In genomic region chr3:145602410-145603206, GRCm38 (mm10) we compare ENCODE assay signal across 11 mouse cellular contexts. TPM values are rescaled to one million over a fixed set of nuclear protein-coding genes. Genes with fewer than 3 reads are reported as not detected.
DNase-seq lines count a peak whose midpoint lies in the region; ATAC-seq and TF ChIP-seq lines count a peak whose summit lies in the region.
"Had no signal": no experiment of that assay in that cellular context is flagged by ENCODE, and none has a peak within 500 bp of the region (broad histone marks: within the 10 kb centered on the region; RNA-seq: fewer than 3 reads in every experiment).

No protein-coding gene starts in this region.

- no peaks in the 10 kb centered on the region for H3K9me3 ChIP-seq in liver, embryonic 11.5 days (ENCODE audit: control insufficient read depth, low read length)
- H3K9me3 ChIP-seq: liver, embryonic 13.5 days had no signal

- no peaks in the 10 kb centered on the region for H3K27me3 ChIP-seq in liver, embryonic 11.5 days (replicated peaks; ENCODE audit: control insufficient read depth, insufficient read depth, low read length)
- H3K27me3 ChIP-seq: liver, embryonic 13.5 days had no signal

- TF ChIP-seq CTCF in gastrocnemius, adult 2 months (IDR thresholded peaks at IDR 0.05), result no peak

- no peak for DNase-seq in gastrocnemius, adult 2 months
- no peak for DNase-seq in gastrocnemius, adult 8-10 months (ENCODE audit: low spot score in 2 of 2)
- DNase-seq in urinary bladder, postnatal 25 days (ENCODE audit: low spot score), result peak; percentile 12
- DNase-seq in urinary bladder, postnatal 10 days (ENCODE audit: low spot score), result no peak
- DNase-seq in kidney, postnatal 4 days, result peak; percentile 35 to 54
- no peak for DNase-seq in ovary, postnatal 36 days (ENCODE audit: low spot score)
- no peak for DNase-seq in liver, embryonic 11.5 days (ENCODE audit: low spot score)
- no peak for DNase-seq in right cerebral cortex, postnatal 36 days (ENCODE audit: low spot score in 2 of 2)
- DNase-seq: cerebellum, adult 8-10 months; gastrocnemius, postnatal 10 days; liver, embryonic 13.5 days had no signal

- H3K4me1 ChIP-seq in liver, embryonic 11.5 days (replicated peaks; ENCODE audit: control insufficient read depth, insufficient read depth, low read length), result peaks cover 6% of the 10 kb centered on the region; the same call in 1 of the 2 replicates

- H3K9ac ChIP-seq in liver, embryonic 11.5 days (ENCODE audit: low read depth, low read length), result no peak overlapping the region
- H3K9ac ChIP-seq: liver, embryonic 13.5 days had no signal

- H3K4me3 ChIP-seq in gastrocnemius, adult 2 months, result no peak overlapping the region
- no peak overlapping the region for H3K4me3 ChIP-seq in liver, embryonic 11.5 days (ENCODE audit: low read depth, low read length)
- H3K4me3 ChIP-seq: liver, embryonic 13.5 days had no signal

- no peak for ATAC-seq in liver, embryonic 11.5 days (replicated peaks; ENCODE audit: low FRiP score)

- no peak overlapping the region for H3K4me2 ChIP-seq in liver, embryonic 11.5 days
- H3K4me2 ChIP-seq: liver, embryonic 13.5 days had no signal

- WGBS in liver, embryonic 11.5 days, result 71% methylated on average over 11 of the region's 11 CpGs

- H3K27ac ChIP-seq in gastrocnemius, adult 2 months, result peak overlapping the region; percentile 8; the same call in 1 of the 2 replicates
- no peak overlapping the region for H3K27ac ChIP-seq in liver, embryonic 11.5 days (ENCODE audit: low read depth, low read length)
- H3K27ac ChIP-seq: liver, embryonic 13.5 days had no signal

- peaks cover 33% of the 10 kb centered on the region for H3K36me3 ChIP-seq in liver, embryonic 11.5 days (ENCODE audit: control insufficient read depth, insufficient read depth, low read length)

- intact Hi-C loops in gastrocnemius, adult 2 months (cut with DNase I), result no loop called here

RNA-seq across cellular contexts. Expression of gene Znhit6, which starts 26.6 kb away (rescaled TPM):
- 10 to 100 TPM; 12.3 to 12.8 TPM for total RNA-seq in gastrocnemius, adult 2 months (2021)
- 10 to 100 TPM; 11.3 to 15.9 (median 14.8) TPM for total RNA-seq in gastrocnemius, adult 8-10 months (2022)
- 36.0 and 38.5 TPM in 2 replicates for polyA plus RNA-seq in liver, embryonic 11.5 days (2014; fragmentation: Nextera tagmentation; extraction: Ambion mirVana)

RNA-seq across cellular contexts. Expression of gene Ccn1, which starts 47.2 kb away (rescaled TPM):
- 10 to 100 TPM; 20.8 to 52.2 TPM for total RNA-seq in gastrocnemius, adult 2 months (2021)
- 10 to 100 TPM; 23.0 to 53.4 (median 30.3) TPM for total RNA-seq in gastrocnemius, adult 8-10 months (2022)
- polyA plus RNA-seq in liver, embryonic 11.5 days (2014; fragmentation: Nextera tagmentation; extraction: Ambion mirVana), result 14.2 and 16.4 TPM in 2 replicates

Comparison
In these comparisons a context has a peak if more than half of its experiments do, and no peak if none do; other contexts are left out.
1. DNase-seq: peak in urinary bladder, postnatal 25 days (single experiment) and kidney, postnatal 4 days (2 of 2); none in gastrocnemius, adult 2 months (single experiment), gastrocnemius, adult 8-10 months (0 of 2), urinary bladder, postnatal 10 days (single experiment), ovary, postnatal 36 days (single experiment), liver, embryonic 11.5 days (single experiment) and right cerebral cortex, postnatal 36 days (0 of 2).